Mouse (Mus musculus) lung, embryonic 16.5 days (tissue): ENCODE measurements at regions not wholly inside any gene's neighbourhood (a gene's known extent, or its start where the extent isn't known, plus 50 kb on each side); places are given as distances from the start of the nearest gene placed in this dataset.

Experiments used
- ATAC-seq: fragments of 200-750 bp; cut with Nextera tagmentation; 2 replicates; pipeline ENCODE4 v1.8.0; 2017; ENCODE audit warnings: low read depth, mild to moderate bottlenecking, moderate library complexity
- H3K27ac ChIP-seq: fragments of 300-500 bp; sonication (generic); 2 replicates; pipeline ENCODE4 v1.5.1; 2014; ENCODE audit warnings: mild to moderate bottlenecking, control low read depth, low read length
- H3K27me3 ChIP-seq: fragments of 300-500 bp; sonication (generic); 2 replicates; pipeline ENCODE4 v1.6.1; 2014; ENCODE audit warnings: low read depth, low read length, mixed read lengths; ENCODE audit not compliant: control insufficient read depth, insufficient read depth
- H3K36me3 ChIP-seq: fragments of 300-500 bp; sonication (generic); 2 replicates; pipeline ENCODE4 v1.6.1; 2014; ENCODE audit warnings: low read length; ENCODE audit not compliant: control insufficient read depth, insufficient read depth
- H3K4me1 ChIP-seq: fragments of 300-500 bp; sonication (generic); replicated peaks from 2 replicates; pipeline ENCODE4 v1.6.1; 2014; ENCODE audit warnings: low read length, mixed read lengths; ENCODE audit not compliant: control insufficient read depth, insufficient read depth
- H3K4me2 ChIP-seq: fragments of 300-500 bp; sonication (generic); 2 replicates; pipeline ENCODE4 v1.6.1; 2014; ENCODE audit warnings: low read depth, low read length, control low read depth
- H3K4me3 ChIP-seq: fragments of 300-500 bp; sonication (generic); 2 replicates; pipeline ENCODE4 v1.5.1; 2014; ENCODE audit warnings: mild to moderate bottlenecking, low read length, control low read depth
- H3K9ac ChIP-seq: fragments of 300-500 bp; sonication (generic); 2 replicates; pipeline ENCODE4 v1.6.1; 2014; ENCODE audit warnings: low read length, control low read depth
- H3K9me3 ChIP-seq: fragments of 300-500 bp; sonication (generic); 2 replicates; pipeline ENCODE4 v1.6.1; 2016; ENCODE audit warnings: low read length; ENCODE audit not compliant: control insufficient read depth
- WGBS: fragments of 180-500 bp; shearing (Covaris S2); extraction: QIAGEN DNeasy Blood & Tissue Kit; methylation state at CpG from one replicate; pipeline ENCODE4 v1.1.7; 2014; 5-methylcytosine and 5-hydroxymethylcytosine counted together

GRCm38 (mm10) chr4:55805255-55806051 lies 273.2 kb upstream of the Klf4 start:
- no peaks in the 10 kb centered on the region for H3K36me3 ChIP-seq
- H3K27me3 ChIP-seq = no peaks in the 10 kb centered on the region
- H3K27ac ChIP-seq = no peak overlapping the region
- H3K9ac ChIP-seq = no peak overlapping the region
- 85% methylated on average over 6 of the region's 6 CpGs for WGBS
- H3K4me2 ChIP-seq = no peak overlapping the region
- no peaks in the 10 kb centered on the region for H3K4me1 ChIP-seq
- ATAC-seq = no peak
- H3K4me3 ChIP-seq = no peak overlapping the region
- H3K9me3 ChIP-seq = no peaks in the 10 kb centered on the region

GRCm38 (mm10) chr4:55802101-55802500 lies 269.8 kb upstream of the Klf4 start:
- no peak overlapping the region for H3K4me2 ChIP-seq
- no peaks in the 10 kb centered on the region for H3K36me3 ChIP-seq
- no peak for ATAC-seq
- no peaks in the 10 kb centered on the region for H3K9me3 ChIP-seq
- H3K27ac ChIP-seq = no peak overlapping the region
- 82% methylated on average over 4 of the region's 4 CpGs for WGBS
- no peak overlapping the region for H3K9ac ChIP-seq
- H3K27me3 ChIP-seq = no peaks in the 10 kb centered on the region
- no peak overlapping the region for H3K4me3 ChIP-seq
- no peaks in the 10 kb centered on the region for H3K4me1 ChIP-seq

GRCm38 (mm10) chr4:55798099-55798498 lies 265.8 kb upstream of the Klf4 start:
- Histone ChIP-seq H3K4me1 (no peaks in the 10 kb centered on the region), H3K4me3 (no peak overlapping the region), H3K27ac (no peak overlapping the region), H3K9me3 (no peaks in the 10 kb centered on the region), H3K4me2 (no peak overlapping the region), H3K36me3 (no peaks in the 10 kb centered on the region), H3K9ac (no peak overlapping the region), H3K27me3 (no peaks in the 10 kb centered on the region)
- 70% methylated on average over 6 of the region's 6 CpGs for WGBS
- no peak for ATAC-seq

GRCm38 (mm10) chr4:55781329-55781847 lies 249.1 kb upstream of the Klf4 start:
- peak; percentile 62 for ATAC-seq
- H3K4me2 ChIP-seq = no peak overlapping the region
- peaks cover 3% of the 10 kb centered on the region; the same call in 1 of the 2 replicates for H3K27me3 ChIP-seq
- H3K36me3 ChIP-seq = no peaks in the 10 kb centered on the region
- H3K27ac ChIP-seq = no peak overlapping the region
- no peaks in the 10 kb centered on the region for H3K9me3 ChIP-seq
- no peak overlapping the region for H3K4me3 ChIP-seq
- no peaks in the 10 kb centered on the region for H3K4me1 ChIP-seq
- no peak overlapping the region for H3K9ac ChIP-seq

- Histone ChIP-seq H3K36me3 (no peaks in the 10 kb centered on the region), H3K4me3 (no peak overlapping the region)
- 64% methylated on average over 4 of the region's 4 CpGs for WGBS
Measured at GRCm38 (mm10) chr4:55779581-55779980, 247.3 kb upstream of the Klf4 start.

GRCm38 (mm10) chr4:55775858-55776257 lies 243.6 kb upstream of the Klf4 start:
- Histone ChIP-seq H3K4me2 (no peak overlapping the region), H3K27me3 (peaks cover 3% of the 10 kb centered on the region; the same call in 1 of the 2 replicates), H3K4me1 (no peaks in the 10 kb centered on the region), H3K36me3 (no peaks in the 10 kb centered on the region), H3K4me3 (no peak overlapping the region), H3K27ac (no peak overlapping the region), H3K9me3 (no peaks in the 10 kb centered on the region), H3K9ac (no peak overlapping the region)
- 42% methylated on average over 7 of the region's 7 CpGs for WGBS
- ATAC-seq = no peak

More at GRCm38 (mm10) chr4:55779581-55779980, 247.3 kb upstream of the Klf4 start:
- no peak overlapping the region for H3K27ac ChIP-seq
- H3K9ac ChIP-seq = no peak overlapping the region
- ATAC-seq = no peak
- H3K4me2 ChIP-seq = no peak overlapping the region
- no peaks in the 10 kb centered on the region for H3K9me3 ChIP-seq
- H3K27me3 ChIP-seq = peaks cover 3% of the 10 kb centered on the region; the same call in 1 of the 2 replicates
- H3K4me1 ChIP-seq = no peaks in the 10 kb centered on the region

- H3K27ac ChIP-seq = no peak overlapping the region
- no peaks in the 10 kb centered on the region for H3K36me3 ChIP-seq
- H3K9me3 ChIP-seq = no peaks in the 10 kb centered on the region
- 79% methylated on average over 4 of the region's 4 CpGs for WGBS
- H3K4me1 ChIP-seq = no peaks in the 10 kb centered on the region
- H3K4me2 ChIP-seq = no peak overlapping the region
- H3K4me3 ChIP-seq = no peak overlapping the region
- ATAC-seq = peak; percentile 23; the same call in 1 of the 2 replicates
- no peak overlapping the region for H3K9ac ChIP-seq
- H3K27me3 ChIP-seq = peaks cover 3% of the 10 kb centered on the region; the same call in 1 of the 2 replicates
Measured at GRCm38 (mm10) chr4:55774571-55774970, 242.3 kb upstream of the Klf4 start.

- no peak overlapping the region for H3K27ac ChIP-seq
- H3K9me3 ChIP-seq = no peaks in the 10 kb centered on the region
- no peaks in the 10 kb centered on the region for H3K27me3 ChIP-seq
- 84% methylated on average over 3 of the region's 3 CpGs for WGBS
- H3K4me3 ChIP-seq = no peak overlapping the region
- no peaks in the 10 kb centered on the region for H3K4me1 ChIP-seq
- no peak overlapping the region for H3K4me2 ChIP-seq
- no peaks in the 10 kb centered on the region for H3K36me3 ChIP-seq
- no peak overlapping the region for H3K9ac ChIP-seq
- no peak for ATAC-seq
Measured at GRCm38 (mm10) chr4:55769656-55770055, 237.4 kb upstream of the Klf4 start.

GRCm38 (mm10) chr4:55768325-55768724 lies 236.1 kb upstream of the Klf4 start:
- H3K27ac ChIP-seq = no peak overlapping the region
- H3K9me3 ChIP-seq = no peaks in the 10 kb centered on the region
- H3K9ac ChIP-seq = no peak overlapping the region
- H3K27me3 ChIP-seq = no peaks in the 10 kb centered on the region
- no peaks in the 10 kb centered on the region for H3K36me3 ChIP-seq
- no peak overlapping the region for H3K4me2 ChIP-seq
- ATAC-seq = no peak
- H3K4me3 ChIP-seq = no peak overlapping the region
- H3K4me1 ChIP-seq = no peaks in the 10 kb centered on the region
- 90% methylated on average over 6 of the region's 6 CpGs for WGBS
